Mouse (Mus musculus): Measurements from ENCODE around the gene Notch3. TPM values are rescaled to one million over a fixed set of nuclear protein-coding genes. Genes with fewer than 3 reads are reported as not detected.
"Not testable (repeated sequence)": the region's sequence is repeated elsewhere in the genome, so short reads cannot be mapped to it uniquely, and the experiment has no call there.

Gene Notch3
- polyA plus RNA-seq, 1 experiment from 2014 or later, result 26.8 TPM

- 100% methylated on average over 2 of the region's 2 CpGs for WGBS
- Histone ChIP-seq H3K27ac (replicated peaks) (no peak overlapping the region), H3K36me3 (peaks cover 83% of the 10 kb centered on the region), H3K27me3 (no peaks in the 10 kb centered on the region), H3K4me1 (no peaks in the 10 kb centered on the region), H3K4me3 (no peak overlapping the region), H3K9ac (replicated peaks) (no peak overlapping the region), H3K4me2 (replicated peaks) (no peak overlapping the region), H3K9me3 (no peaks in the 10 kb centered on the region)
- ATAC-seq (ENCODE audit: low FRiP score, low read depth), result no peak
Observed at GRCm38 (mm10) chr17:32127195-32127594, 39.5 kb downstream of the Notch3 start.

DNA sequence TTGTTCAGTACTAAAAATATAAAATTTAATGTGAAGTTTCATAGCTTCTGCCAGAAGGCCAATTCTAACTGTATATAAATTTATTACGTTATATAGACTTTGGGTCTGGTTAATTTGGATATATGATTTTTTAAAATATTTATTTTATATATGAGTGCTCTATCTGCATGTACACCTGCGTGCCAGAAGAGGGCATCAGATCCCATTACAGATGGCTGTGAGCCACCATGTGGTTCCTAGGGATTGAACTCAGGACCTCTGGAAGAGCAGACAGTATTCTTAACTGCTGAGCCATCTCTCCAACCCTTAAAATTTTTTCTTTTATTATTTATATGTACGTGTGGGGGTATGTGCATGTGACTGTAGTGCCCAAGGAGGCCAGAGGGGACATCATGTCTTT, 41.2 kb downstream of the Notch3 start:
- Histone ChIP-seq H3K9me3 (no peaks in the 10 kb centered on the region), H3K4me2 (replicated peaks) (no peak overlapping the region), H3K4me1 (no peaks in the 10 kb centered on the region), H3K9ac (replicated peaks) (no peak overlapping the region), H3K4me3 (no peak overlapping the region), H3K27me3 (no peaks in the 10 kb centered on the region), H3K27ac (replicated peaks) (no peak overlapping the region), H3K36me3 (peaks cover 75% of the 10 kb centered on the region)
- 78% methylated on average over 3 of the region's 3 CpGs for WGBS
- no peak for ATAC-seq (ENCODE audit: low FRiP score, low read depth)

- H3K9me3 ChIP-seq, result no peaks in the 10 kb centered on the region
- no peak overlapping the region for H3K9ac ChIP-seq (replicated peaks)
- H3K4me2 ChIP-seq (replicated peaks), result no peak overlapping the region
- 86% methylated on average over 4 of the region's 4 CpGs for WGBS
- no peak overlapping the region for H3K27ac ChIP-seq (replicated peaks)
- no peak for ATAC-seq (ENCODE audit: low FRiP score, low read depth)
- H3K27me3 ChIP-seq, result no peaks in the 10 kb centered on the region
- no peak overlapping the region for H3K4me3 ChIP-seq
- peaks cover 57% of the 10 kb centered on the region for H3K36me3 ChIP-seq
- 0 out of 2 replicates have a peak, but pooled peaks cover under 1% of the 10 kb centered on the region for H3K4me1 ChIP-seq
Observed at GRCm38 (mm10) chr17:32123545-32123944, 43.1 kb downstream of the Notch3 start.

DNA sequence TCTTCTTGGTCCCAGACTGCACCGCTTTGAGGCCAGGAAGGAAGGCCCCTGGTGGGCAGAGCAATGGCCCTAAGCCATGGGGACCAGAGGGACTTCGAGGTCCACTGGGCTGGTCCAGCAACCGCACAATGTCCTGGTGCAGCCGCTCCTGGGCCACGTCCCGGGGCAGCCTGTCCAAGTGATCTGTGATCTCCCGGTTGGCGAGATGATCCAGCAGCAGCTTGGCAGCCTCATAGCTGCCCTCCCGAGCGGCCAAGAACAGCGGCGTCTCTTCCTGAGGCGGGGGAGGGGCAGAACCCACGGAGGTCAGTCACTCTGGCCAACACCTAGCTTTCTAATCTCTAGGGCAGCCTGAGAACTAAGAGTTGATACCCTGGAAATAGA, 44.1 kb downstream of the Notch3 start:
- H3K36me3 ChIP-seq, result peaks cover 47% of the 10 kb centered on the region

GRCm38 (mm10) chr17:32121833-32122586, 44.6 kb downstream of the Notch3 start:
- 79% methylated on average over 19 of the region's 19 CpGs for WGBS
- H3K4me1 ChIP-seq, result peaks cover 8% of the 10 kb centered on the region; the same call in 1 of the 2 replicates
- no peaks in the 10 kb centered on the region for H3K9me3 ChIP-seq
- H3K9ac ChIP-seq (replicated peaks), result no peak overlapping the region
- H3K27me3 ChIP-seq, result peaks cover 2% of the 10 kb centered on the region; the same call in 1 of the 2 replicates
- no peak overlapping the region for H3K4me3 ChIP-seq
- H3K27ac ChIP-seq (replicated peaks), result no peak overlapping the region
- no peak overlapping the region for H3K4me2 ChIP-seq (replicated peaks)
- peaks cover 41% of the 10 kb centered on the region for H3K36me3 ChIP-seq
- ATAC-seq (ENCODE audit: low FRiP score, low read depth), result no peak

More for the DNA sequence above, 44.1 kb downstream of the Notch3 start:
- H3K27ac ChIP-seq (replicated peaks), result no peak overlapping the region
- no peak for ATAC-seq (ENCODE audit: low FRiP score, low read depth)
- H3K9me3 ChIP-seq, result no peaks in the 10 kb centered on the region
- H3K4me2 ChIP-seq (replicated peaks), result no peak overlapping the region
- no peaks in the 10 kb centered on the region for H3K27me3 ChIP-seq
- H3K9ac ChIP-seq (replicated peaks), result no peak overlapping the region
- WGBS, result 85% methylated on average over 14 of the region's 14 CpGs
- H3K4me1 ChIP-seq, result peaks cover 8% of the 10 kb centered on the region; the same call in 1 of the 2 replicates
- no peak overlapping the region for H3K4me3 ChIP-seq

DNA sequence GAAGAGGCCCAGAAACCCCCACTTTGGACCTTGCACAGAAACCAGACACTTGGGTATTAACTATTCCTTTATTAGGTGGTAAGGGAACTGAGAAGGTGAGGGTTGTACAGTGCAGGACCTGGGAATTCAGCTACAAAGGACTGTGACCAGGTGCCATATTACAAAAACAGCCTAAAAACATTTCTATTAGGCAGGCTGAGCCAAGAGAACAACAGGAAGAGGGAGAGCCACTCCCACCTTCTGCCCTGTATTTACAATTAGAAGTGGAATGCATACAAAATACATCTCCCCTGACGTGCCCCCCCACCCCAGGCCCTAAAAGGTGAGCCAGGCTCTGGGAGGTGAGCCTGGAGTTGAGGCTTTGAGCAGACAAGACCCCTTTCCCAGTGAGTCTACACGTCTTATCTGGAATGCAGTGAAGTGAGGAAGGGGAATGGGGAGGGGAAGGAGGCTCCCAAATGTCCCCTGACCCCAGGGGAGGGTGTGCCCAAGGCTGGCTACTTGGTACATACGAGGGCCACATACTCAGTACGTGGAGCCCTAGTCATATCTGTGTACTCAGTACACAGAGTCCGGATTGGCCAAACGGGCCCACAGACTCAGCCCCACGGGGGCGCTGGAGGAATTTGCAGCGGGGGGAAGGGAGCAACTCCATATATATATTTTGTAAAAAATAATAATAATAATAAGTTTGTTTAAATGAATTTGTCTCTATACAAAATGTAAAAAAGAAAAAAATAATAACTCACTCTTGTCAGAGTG, 45.7 kb downstream of the Notch3 start:
- H3K27me3 ChIP-seq, result peaks cover 12% of the 10 kb centered on the region
- peaks cover 8% of the 10 kb centered on the region; the same call in 1 of the 2 replicates for H3K4me1 ChIP-seq
- H3K4me3 ChIP-seq, result no peak overlapping the region
- H3K9me3 ChIP-seq, result no peaks in the 10 kb centered on the region
- H3K27ac ChIP-seq (replicated peaks), result no peak overlapping the region
- no peak overlapping the region for H3K4me2 ChIP-seq (replicated peaks)
- 87% methylated on average over 9 of the region's 9 CpGs for WGBS
- no peak for ATAC-seq (ENCODE audit: low FRiP score, low read depth)
- H3K36me3 ChIP-seq, result peaks cover 35% of the 10 kb centered on the region
- no peak overlapping the region for H3K9ac ChIP-seq (replicated peaks)

DNA sequence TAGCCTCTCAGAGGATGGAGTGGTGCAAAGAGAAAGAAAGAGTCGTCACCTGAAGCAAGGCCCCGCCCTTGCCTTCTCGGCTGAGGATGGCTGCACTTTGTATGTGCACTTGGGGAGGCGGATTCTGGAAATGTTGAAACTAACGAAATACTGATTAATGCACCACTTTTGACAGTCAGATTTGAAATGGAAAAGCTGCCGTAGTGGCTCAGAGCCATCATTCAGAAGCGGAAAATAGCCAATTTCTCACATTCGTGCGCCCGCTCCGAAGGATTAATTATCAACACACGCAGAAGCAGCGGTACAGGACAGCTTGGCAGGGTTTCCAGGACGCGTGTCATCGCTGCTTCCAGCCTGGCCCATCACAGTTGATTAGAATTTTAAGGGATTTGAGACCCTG, 47.5 kb downstream of the Notch3 start:
- Histone ChIP-seq H3K27ac (replicated peaks) (no peak overlapping the region), H3K4me3 (no peak overlapping the region), H3K9me3 (no peaks in the 10 kb centered on the region), H3K27me3 (peaks cover 27% of the 10 kb centered on the region), H3K4me1 (peaks cover 11% of the 10 kb centered on the region), H3K36me3 (peaks cover 29% of the 10 kb centered on the region), H3K4me2 (replicated peaks) (no peak overlapping the region), H3K9ac (replicated peaks) (no peak overlapping the region)
- whole genome bisulfite sequencing, result 83% methylated on average over 16 of the region's 16 CpGs
- no peak for ATAC-seq (ENCODE audit: low FRiP score, low read depth)

GRCm38 (mm10) chr17:32118484-32118883, 48.2 kb downstream of the Notch3 start:
- peaks cover 18% of the 10 kb centered on the region for H3K4me1 ChIP-seq
- H3K36me3 ChIP-seq, result peaks cover 22% of the 10 kb centered on the region
- ATAC-seq (ENCODE audit: low FRiP score, low read depth), result peak; percentile 50
- H3K27ac ChIP-seq (replicated peaks), result no peak overlapping the region
- no peak overlapping the region for H3K9ac ChIP-seq (replicated peaks)
- no peaks in the 10 kb centered on the region for H3K9me3 ChIP-seq
- peak overlapping the region; percentile 43 for H3K4me2 ChIP-seq (replicated peaks)
- peaks cover 34% of the 10 kb centered on the region for H3K27me3 ChIP-seq
- 12% methylated on average over 3 of the region's 3 CpGs for WGBS
- no peak overlapping the region for H3K4me3 ChIP-seq

GRCm38 (mm10) chr17:32117872-32118421, 48.7 kb downstream of the Notch3 start:
- peak; percentile 55 for ATAC-seq (ENCODE audit: low FRiP score, low read depth)
- not testable (repeated sequence) for H3K9me3 ChIP-seq; H3K4me3 ChIP-seq; H3K27ac ChIP-seq (replicated peaks); H3K9ac ChIP-seq (replicated peaks)
- Histone ChIP-seq H3K4me2 (replicated peaks) (peak overlapping the region; percentile 43), H3K4me1 (peaks cover 24% of the 10 kb centered on the region), H3K36me3 (peaks cover 18% of the 10 kb centered on the region), H3K27me3 (peaks cover 40% of the 10 kb centered on the region)
- WGBS, result 4% methylated on average over 13 of the region's 13 CpGs

GRCm38 (mm10) chr17:32117287-32117871, 49.3 kb downstream of the Notch3 start:
- Histone ChIP-seq H3K27ac (replicated peaks) (no peak overlapping the region), H3K27me3 (peaks cover 42% of the 10 kb centered on the region), H3K36me3 (peaks cover 13% of the 10 kb centered on the region), H3K4me2 (replicated peaks) (no peak overlapping the region), H3K4me3 (no peak overlapping the region), H3K9me3 (no peaks in the 10 kb centered on the region), H3K9ac (replicated peaks) (no peak overlapping the region), H3K4me1 (peaks cover 24% of the 10 kb centered on the region)
- WGBS, result 51% methylated on average over 5 of the region's 5 CpGs
- no peak for ATAC-seq (ENCODE audit: low FRiP score, low read depth)

- H3K4me3 ChIP-seq, result no peak overlapping the region
- peaks cover 42% of the 10 kb centered on the region for H3K27me3 ChIP-seq
- H3K4me1 ChIP-seq, result peaks cover 24% of the 10 kb centered on the region
- no peak overlapping the region for H3K27ac ChIP-seq (replicated peaks)
- H3K9ac ChIP-seq (replicated peaks), result no peak overlapping the region
- no peak overlapping the region for H3K4me2 ChIP-seq (replicated peaks)
- ATAC-seq (ENCODE audit: low FRiP score, low read depth), result no peak
- H3K9me3 ChIP-seq, result no peaks in the 10 kb centered on the region
- WGBS, result 85% methylated on average over 6 of the region's 6 CpGs
- peaks cover 6% of the 10 kb centered on the region for H3K36me3 ChIP-seq
Observed at GRCm38 (mm10) chr17:32116586-32117286, 49.9 kb downstream of the Notch3 start.

Measured in midbrain, embryonic 12.5 days (tissue).